Mouse (Mus musculus): ENCODE measurements at regions not wholly inside any gene's neighbourhood (a gene's known extent, or its start where the extent isn't known, plus 50 kb on each side); places are given as distances from the start of the nearest gene placed in this dataset.

- no peak for DNase-seq (ENCODE audit: low read depth)
Observed at GRCm38 (mm10) chr19:33048754-33049442, 291.6 kb downstream of the Pten start.

DNA sequence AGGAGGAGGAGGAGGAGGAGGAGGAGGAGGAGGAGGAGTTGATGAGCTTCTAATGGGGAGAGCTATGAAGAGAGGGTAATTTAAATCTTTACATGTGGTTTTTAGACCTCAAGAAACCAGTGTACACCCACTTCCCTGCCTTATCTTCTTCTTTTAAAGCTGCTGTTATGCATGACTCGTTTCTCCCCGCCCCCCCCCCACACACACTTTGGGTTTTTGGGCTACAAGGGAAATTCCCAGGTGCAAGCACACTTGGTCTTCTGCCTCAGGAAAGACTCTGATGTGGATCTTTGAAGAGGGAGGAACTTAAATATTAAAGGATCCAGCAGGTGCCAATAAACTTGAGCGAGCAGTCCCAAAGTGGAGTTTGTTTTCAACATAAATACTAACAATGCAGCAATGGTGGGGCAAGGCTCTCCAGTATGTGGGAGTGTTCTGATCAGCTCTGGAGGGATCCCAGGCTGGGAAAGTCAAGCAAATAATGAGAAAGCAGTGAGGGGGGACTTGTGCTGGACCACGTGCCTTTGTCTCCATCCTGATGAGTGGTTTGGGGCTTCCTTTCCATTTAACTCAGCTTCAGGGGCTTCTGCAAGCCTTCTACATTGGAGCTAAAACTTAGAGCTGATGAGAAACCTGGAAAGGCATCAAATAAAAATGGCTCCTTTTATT, 296.0 kb downstream of the Pten start:
- no peak for DNase-seq (ENCODE audit: low read depth)

GRCm38 (mm10) chr19:33056372-33056791, 299.1 kb downstream of the Pten start:
- DNase-seq (ENCODE audit: low read depth): no peak

DNA sequence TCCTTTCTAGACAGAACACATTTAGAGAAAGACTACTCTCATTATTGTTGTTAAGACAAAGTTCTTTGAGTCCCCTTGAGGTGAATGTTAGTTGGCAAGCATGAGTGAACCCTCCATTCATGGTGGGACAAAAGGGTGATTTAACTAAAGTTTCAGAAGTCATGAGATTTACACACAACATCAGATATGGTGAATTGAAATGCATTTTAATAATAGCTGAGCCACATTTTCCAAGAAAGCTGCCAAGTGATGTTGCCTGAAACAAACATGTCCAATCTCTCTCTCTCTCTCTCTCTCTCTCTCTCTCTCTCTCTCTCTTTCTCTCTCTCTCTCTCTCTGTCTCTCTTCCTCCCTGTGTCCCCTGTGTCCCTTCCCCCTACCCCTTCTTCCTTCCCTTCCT, 303.7 kb downstream of the Pten start:
- no peak for DNase-seq (ENCODE audit: low read depth)

- DNase-seq (ENCODE audit: low read depth): peak; percentile 46
Observed at GRCm38 (mm10) chr19:33062165-33063058, 305.1 kb downstream of the Pten start.

DNA sequence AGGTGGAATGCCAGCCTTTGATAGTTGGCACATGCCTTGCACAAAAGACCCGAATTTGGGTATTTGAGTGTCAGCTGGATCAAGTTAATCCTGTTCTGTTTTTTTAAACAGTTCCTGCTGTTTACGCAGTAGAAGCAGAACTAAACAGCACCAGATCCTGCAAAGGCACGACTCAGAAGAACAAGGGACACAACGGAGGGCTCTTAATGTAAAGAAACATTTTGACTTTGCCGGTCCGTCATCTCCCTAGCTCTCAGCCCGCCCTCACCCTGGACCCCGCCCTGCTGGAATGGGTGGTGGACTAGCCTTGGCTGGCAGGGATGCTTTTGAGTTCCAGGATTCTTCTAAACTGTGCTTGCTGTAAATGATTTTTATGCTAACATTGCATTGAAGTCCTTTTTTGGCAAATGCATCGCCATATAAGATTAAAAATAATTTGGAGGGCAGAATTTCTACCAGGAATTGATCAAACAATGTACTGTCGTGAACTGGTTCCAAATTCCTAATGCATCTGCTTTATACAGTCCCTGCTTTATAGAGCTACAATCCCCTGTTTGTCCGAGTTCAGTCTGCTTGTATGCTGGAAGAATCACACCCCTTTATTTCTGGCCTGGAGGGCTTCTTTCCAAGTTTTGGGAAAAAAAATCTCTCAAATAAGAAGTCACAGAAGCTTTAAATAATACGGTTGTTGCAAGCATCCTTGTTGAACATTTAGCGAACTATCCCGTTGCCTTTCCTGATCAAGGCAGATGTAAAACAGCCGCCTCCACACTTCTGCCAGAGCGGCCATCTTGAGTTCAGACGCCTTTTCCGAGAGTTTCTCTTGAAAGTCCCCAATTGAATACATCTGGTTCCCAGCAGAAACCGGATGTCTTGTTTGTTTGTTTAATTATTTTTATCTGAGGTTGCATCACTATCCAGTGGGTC, 308.2 kb downstream of the Pten start:
- DNase-seq (ENCODE audit: low read depth): no peak

GRCm38 (mm10) chr19:33068351-33068955, 311.2 kb downstream of the Pten start:
- DNase-seq (ENCODE audit: low read depth): peak; percentile 50

DNA sequence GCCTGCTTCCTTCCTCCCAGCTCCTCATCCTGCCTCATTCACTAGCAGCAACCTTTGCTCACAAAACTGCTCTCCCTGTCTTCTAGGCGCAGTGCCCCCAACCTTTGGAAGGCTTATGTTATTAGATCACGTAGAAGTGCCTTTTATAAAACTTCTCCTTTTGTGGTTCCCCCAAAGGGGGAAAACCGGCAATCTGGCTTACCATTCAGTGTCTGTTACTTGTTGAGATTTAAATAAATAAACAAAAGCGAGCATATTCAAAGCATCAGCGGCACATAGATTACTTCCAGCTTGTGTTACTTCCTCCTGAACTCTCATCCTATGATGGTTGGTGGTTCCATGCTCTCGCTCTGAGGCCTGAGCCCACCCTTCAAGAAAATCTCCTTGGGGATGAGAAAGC, 312.5 kb downstream of the Pten start:
- DNase-seq (ENCODE audit: low read depth): no peak

DNA sequence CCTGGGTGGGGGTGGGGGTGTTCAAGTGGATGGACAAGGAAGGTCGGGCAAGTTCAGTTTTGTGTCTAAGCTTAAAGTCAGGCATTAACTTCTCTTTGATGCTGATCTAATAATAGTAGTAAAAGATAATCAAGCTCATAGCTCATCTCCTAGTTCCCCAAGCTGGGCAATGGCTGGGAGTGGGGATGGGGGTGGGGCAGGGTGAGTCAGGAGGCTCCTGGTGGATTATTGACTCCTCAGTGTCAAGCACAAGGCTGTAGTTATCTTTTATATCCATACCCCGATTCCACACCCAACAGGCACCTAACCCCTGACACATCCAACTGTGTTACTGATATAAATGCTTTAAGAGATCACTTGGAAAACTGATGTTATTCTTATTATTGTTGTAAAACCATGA, 315.0 kb downstream of the Pten start:
- DNase-seq (ENCODE audit: low read depth): no peak

DNA sequence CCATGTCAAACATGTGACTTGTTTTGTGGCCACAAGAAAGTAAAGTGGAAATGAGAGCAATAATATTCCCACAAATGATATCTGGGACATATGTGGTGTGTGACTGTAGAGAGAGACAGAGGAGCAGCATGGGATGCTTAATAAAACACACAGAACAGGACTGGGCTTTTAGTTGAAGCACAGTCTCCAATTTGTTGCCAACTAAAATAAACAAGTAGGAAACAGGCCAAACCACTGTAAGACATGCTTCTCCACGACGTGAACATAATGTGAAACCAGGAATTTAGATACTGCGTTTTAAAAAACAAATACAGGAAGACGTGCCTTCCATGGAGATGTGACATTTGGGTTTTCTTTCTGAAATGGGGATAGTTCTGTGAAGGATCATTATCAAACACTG, 317.2 kb downstream of the Rnls start:
- peak; percentile 64 for DNase-seq (ENCODE audit: low read depth)

- no peak for DNase-seq (ENCODE audit: low read depth)
Observed at GRCm38 (mm10) chr19:33078681-33079360, 313.3 kb downstream of the Rnls start.

DNA sequence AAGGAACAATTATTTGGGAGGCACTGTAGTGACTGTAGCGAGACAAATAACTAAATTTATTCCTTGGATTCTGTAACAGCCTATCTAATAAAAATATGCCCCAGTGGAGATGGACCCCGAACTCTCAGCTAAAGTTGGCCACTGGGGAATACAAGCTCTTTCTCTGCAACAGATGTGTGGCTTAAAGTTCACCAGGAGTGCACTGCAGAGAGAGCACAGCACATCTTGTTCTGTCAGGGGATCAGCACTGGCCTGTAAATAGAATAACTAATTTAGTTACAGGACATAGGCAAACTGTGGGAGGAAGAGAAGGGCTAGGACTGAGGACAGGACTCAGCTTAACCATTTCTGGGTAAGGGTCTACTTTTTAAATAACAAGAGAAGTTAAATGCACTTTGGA, 312.1 kb downstream of the Rnls start:
- no peak for DNase-seq (ENCODE audit: low read depth)

GRCm38 (mm10) chr19:33081493-33081892, 310.6 kb downstream of the Rnls start:
- DNase-seq (ENCODE audit: low read depth): no peak

GRCm38 (mm10) chr19:33083371-33083770, 308.7 kb downstream of the Rnls start:
- no peak for DNase-seq (ENCODE audit: low read depth)

DNA sequence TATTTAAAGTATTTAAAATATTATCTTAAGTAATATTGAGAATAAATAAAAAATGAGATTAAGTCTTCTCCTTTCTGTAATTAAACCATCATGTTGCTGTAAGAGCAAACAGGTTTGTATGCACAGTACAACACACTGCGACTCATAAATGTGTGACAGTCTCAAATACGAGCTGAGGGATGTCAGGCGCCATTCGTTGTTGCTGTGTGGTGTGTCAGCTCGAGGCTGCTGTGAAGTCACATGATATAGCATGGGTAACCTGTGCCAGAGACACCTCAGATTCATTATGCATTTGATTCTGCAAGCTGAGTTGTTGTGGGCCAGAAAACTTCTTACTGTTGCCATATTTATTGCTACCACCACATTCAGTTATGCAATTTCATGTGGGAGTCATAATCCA, 307.4 kb downstream of the Rnls start:
- DNase-seq (ENCODE audit: low read depth): no peak

Measured in fibroblast of lung, adult 2 months (primary cell).